Comparison of ENCODE assay signal across 22 mouse cellular contexts in the genomic region with DNA sequence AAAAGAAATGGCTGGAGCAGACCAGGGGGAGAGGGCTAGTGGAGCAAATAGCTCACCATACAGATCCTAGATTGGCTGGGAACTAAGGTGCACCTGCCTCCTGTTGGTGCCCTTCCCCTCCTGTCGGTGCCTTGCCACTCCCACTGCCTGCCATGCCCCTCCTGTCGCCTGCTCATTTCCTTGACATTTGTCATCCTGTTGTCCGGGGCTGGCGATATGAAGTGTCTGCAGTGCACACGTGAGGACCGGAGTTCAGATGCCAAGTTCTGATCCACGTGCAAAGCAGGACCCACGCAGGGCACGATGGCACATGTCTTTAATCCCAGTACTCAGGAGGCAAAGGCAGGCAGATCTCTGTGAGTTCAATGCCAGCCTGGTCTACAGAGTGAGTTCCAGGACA.
"Had no signal": no experiment of that assay in that cellular context is flagged by ENCODE, and none has a peak within 500 bp of the region (broad histone marks: within the 10 kb centered on the region; RNA-seq: fewer than 3 reads in every experiment).

No protein-coding gene starts in this region.

- H3K27me3 ChIP-seq: limb, embryonic 13.5 days; liver, embryonic 12.5 days; liver, embryonic 15.5 days; lung, embryonic 15.5 days; midbrain, embryonic 13.5 days; neural tube, embryonic 12.5 days; neural tube, embryonic 15.5 days had no signal

- DNase-seq: kidney, adult 18-20 months; kidney, adult 9 months; kidney, postnatal 14 days; kidney, postnatal 4 days; layer of hippocampus, adult 9-11 months; liver; lung, adult 18-20 months; lung, postnatal 10 days; lung, postnatal 36 days; right cerebral cortex, adult 18-20 months; right cerebral cortex, postnatal 14 days; right cerebral cortex, postnatal 4 days; thymus, postnatal 36 days had no signal

- H3K36me3 ChIP-seq: lung, embryonic 15.5 days; midbrain, embryonic 13.5 days; neural tube, embryonic 12.5 days; neural tube, embryonic 15.5 days had no signal

- H3K9me3 ChIP-seq: limb, embryonic 10.5 days; limb, embryonic 13.5 days; liver, embryonic 12.5 days; liver, embryonic 15.5 days; lung, embryonic 15.5 days; midbrain, embryonic 13.5 days; neural tube, embryonic 12.5 days; neural tube, embryonic 15.5 days had no signal

- H3K4me3 ChIP-seq: limb, embryonic 10.5 days; limb, embryonic 13.5 days; liver, embryonic 12.5 days; liver, embryonic 15.5 days; lung, embryonic 15.5 days; midbrain, embryonic 13.5 days; neural tube, embryonic 12.5 days; neural tube, embryonic 15.5 days had no signal

- ATAC-seq: liver, embryonic 12.5 days; midbrain, embryonic 13.5 days; midbrain, embryonic 16.5 days had no signal

- H3K27ac ChIP-seq: limb, embryonic 10.5 days; limb, embryonic 13.5 days; liver, embryonic 12.5 days; liver, embryonic 15.5 days; lung, embryonic 15.5 days; midbrain, embryonic 13.5 days; neural tube, embryonic 12.5 days; neural tube, embryonic 15.5 days had no signal

- H3K4me2 ChIP-seq: limb, embryonic 13.5 days; liver, embryonic 12.5 days; liver, embryonic 15.5 days; lung, embryonic 15.5 days; midbrain, embryonic 13.5 days; neural tube, embryonic 12.5 days; neural tube, embryonic 15.5 days had no signal

- H3K9ac ChIP-seq: limb, embryonic 13.5 days; liver, embryonic 12.5 days; liver, embryonic 15.5 days; lung, embryonic 15.5 days; midbrain, embryonic 13.5 days; neural tube, embryonic 12.5 days; neural tube, embryonic 15.5 days had no signal
